Mouse (Mus musculus): ENCODE measurements around the gene Scgb1b19. TPM values are rescaled to one million over a fixed set of nuclear protein-coding genes. Genes with fewer than 3 reads are reported as not detected.
"Not testable (repeated sequence)": the region's sequence is repeated elsewhere in the genome, so short reads cannot be mapped to it uniquely, and the experiment has no call there.

Scgb1b19 gene
- total RNA-seq (2021) = not detected
- long read RNA-seq, experiment 1 = 0 reads
- long read RNA-seq, experiment 2 = 0 reads

DNA sequence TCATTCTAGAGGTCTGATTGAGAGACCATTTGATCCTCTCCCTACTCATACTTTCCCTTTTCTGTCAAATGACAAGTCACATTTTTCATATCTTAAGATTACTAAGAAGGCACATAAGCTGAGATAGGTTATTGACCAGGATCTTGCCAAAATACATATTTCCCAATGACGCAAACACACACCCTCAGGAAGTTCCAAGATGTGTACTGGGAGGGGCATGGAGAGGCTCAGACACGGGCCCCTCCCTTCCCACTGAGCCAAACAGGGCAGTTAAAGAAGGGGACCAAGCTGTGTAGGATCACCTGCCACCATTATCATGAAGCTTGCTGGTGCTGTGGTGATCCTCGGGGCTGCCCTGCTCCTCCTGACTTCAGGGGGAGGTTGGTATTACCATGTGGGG is at the start of gene Scgb1b19:
TSS of gene Scgb1b19 (plus strand) at position 301 of the 400 bp plus-strand sequence.
- not testable (repeated sequence) for DNase-seq

DNA sequence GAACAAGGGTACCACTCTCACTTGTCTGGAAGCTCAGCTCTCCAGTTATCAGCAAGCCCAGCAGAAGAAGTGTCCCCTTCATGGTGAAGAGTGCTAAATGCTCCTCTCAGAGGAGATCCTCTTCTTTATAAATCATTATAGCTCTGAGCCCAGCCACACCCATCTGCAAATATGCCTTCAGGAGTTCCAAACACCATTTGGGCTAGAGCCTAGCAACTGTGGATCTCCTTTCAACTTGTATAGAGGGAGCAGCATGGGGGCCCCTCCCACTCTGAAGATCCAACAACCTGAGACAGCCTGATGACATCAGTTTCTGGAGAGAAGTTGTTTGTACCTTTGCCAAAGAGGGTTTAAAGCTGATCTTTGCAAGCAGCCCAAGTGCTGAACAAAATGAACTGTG is 6.9 kb upstream of the Scgb1b19 start, which contains the start of gene Scgb2b19:
TSS of gene Scgb2b19 (minus strand) at position 101 of the 400 bp plus-strand sequence.
- DNase-seq = not testable (repeated sequence)

Other genes with a start within 250 kb of the Scgb1b19 start
- gene Scgb2b17, start 230.7 kb upstream of the Scgb1b19 start, total RNA-seq (2021) = not detected
- not detected for gene Scgb1b17, start 223.8 kb upstream of the Scgb1b19 start, total RNA-seq (2021)
- gene Scgb2b18, start 113.4 kb upstream of the Scgb1b19 start, total RNA-seq (2021) = not detected
- gene Scgb1b18, start 101.7 kb upstream of the Scgb1b19 start, total RNA-seq (2021) = not detected
- not detected for gene Scgb2b19, start 7.0 kb upstream of the Scgb1b19 start, total RNA-seq (2021)
- not detected for gene Scgb2b20, start 79.0 kb downstream of the Scgb1b19 start, total RNA-seq (2021)
- not detected for gene Scgb1b20, start 85.9 kb downstream of the Scgb1b19 start, total RNA-seq (2021)
- not detected for gene Scgb2b21, start 233.2 kb downstream of the Scgb1b19 start, total RNA-seq (2021)